Mouse (Mus musculus) CH12.LX (cell line): ENCODE data around the gene Nemp2.

Experiments used
- CTCF ChIP-seq, 2 experiments: IDR thresholded peaks in 1 of 2; conservative IDR thresholded peaks in 1 of 2; 2 replicates each; pipeline ENCODE4 v1.5.1; 2011 to 2012; ENCODE audit warnings: low read depth in 2 of 2, low read length in 2 of 2, improper control_type of control experiment in 1 of 2, inconsistent platforms in 1 of 2, mild to moderate bottlenecking in 1 of 2, moderate library complexity in 1 of 2
- EP300 ChIP-seq: IDR thresholded peaks from 2 replicates; pipeline ENCODE4 v1.6.1; 2011; ENCODE audit warnings: low read length, improper control_type of control experiment
- IRF4 ChIP-seq: IDR thresholded peaks from 2 replicates; pipeline ENCODE4 v1.6.1; 2014; ENCODE audit warnings: low read depth, mild to moderate bottlenecking, inconsistent platforms, low read length, improper control_type of control experiment
- MAFK ChIP-seq: IDR thresholded peaks from 2 replicates; pipeline ENCODE4 v1.6.1; 2011; ENCODE audit warnings: low read length, improper control_type of control experiment; ENCODE audit not compliant: insufficient replicate concordance
- POLR2A ChIP-seq: IDR thresholded peaks from 2 replicates; pipeline ENCODE4 v1.6.1; 2011; ENCODE audit warnings: low read depth, mild to moderate bottlenecking, improper control_type of control experiment, low read length
- POLR2AphosphoS2 ChIP-seq: IDR thresholded peaks from 2 replicates; pipeline ENCODE4 v1.6.1; 2011; ENCODE audit warnings: low read depth, low read length, improper control_type of control experiment
- SMC3 ChIP-seq: IDR thresholded peaks from 2 replicates; pipeline ENCODE4 v1.6.1; 2011; ENCODE audit warnings: low read depth, low read length, improper control_type of control experiment
- TBP ChIP-seq: conservative IDR thresholded peaks from 2 replicates; pipeline ENCODE4 v1.6.1; 2011; ENCODE audit warnings: low read depth, low read length, improper control_type of control experiment
- USF2 ChIP-seq: conservative IDR thresholded peaks from 2 replicates; pipeline ENCODE4 v1.6.1; 2011; ENCODE audit warnings: low read depth, low read length, improper control_type of control experiment
- ZKSCAN1 ChIP-seq: IDR thresholded peaks from 2 replicates; pipeline ENCODE4 v1.6.1; 2012; ENCODE audit warnings: low read depth, inconsistent platforms, low read length, improper control_type of control experiment, borderline replicate concordance

DNA sequence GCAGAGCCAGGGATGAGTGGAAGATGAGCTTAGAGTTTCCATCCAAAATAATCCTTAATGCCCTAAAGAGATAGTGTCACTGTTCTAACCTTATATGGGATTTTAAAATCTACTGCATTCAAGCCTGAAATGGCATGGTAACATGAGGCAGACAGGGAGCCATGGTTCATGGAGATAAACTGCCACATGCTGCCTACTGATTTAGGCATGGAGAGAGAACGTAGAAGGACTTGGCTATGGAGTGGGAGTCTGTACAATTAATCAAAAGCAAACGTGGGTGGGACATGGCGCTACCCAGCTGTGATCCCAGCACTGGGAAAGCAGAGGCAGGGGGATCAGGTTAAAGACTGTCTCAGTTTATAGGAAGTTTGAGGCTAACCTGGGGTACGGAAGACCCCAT is 32.1 kb upstream of the Nemp2 start:
- TF ChIP-seq TBP (no peak), SMC3 (no peak), IRF4 (no peak), EP300 (no peak), CTCF (conservative IDR thresholded peaks at IDR 0.05 in 1 of 2, IDR thresholded peaks at IDR 0.05 in 1 of 2; ENCODE audit: low read depth in 2 of 2, low read length in 2 of 2) (no peak), POLR2A (no peak), MAFK (no peak), ZKSCAN1 (no peak), USF2 (no peak), POLR2AphosphoS2 (no peak)
